Mouse (Mus musculus): Measurements from ENCODE around the gene Mef2a.

Mef2a gene

DNA sequence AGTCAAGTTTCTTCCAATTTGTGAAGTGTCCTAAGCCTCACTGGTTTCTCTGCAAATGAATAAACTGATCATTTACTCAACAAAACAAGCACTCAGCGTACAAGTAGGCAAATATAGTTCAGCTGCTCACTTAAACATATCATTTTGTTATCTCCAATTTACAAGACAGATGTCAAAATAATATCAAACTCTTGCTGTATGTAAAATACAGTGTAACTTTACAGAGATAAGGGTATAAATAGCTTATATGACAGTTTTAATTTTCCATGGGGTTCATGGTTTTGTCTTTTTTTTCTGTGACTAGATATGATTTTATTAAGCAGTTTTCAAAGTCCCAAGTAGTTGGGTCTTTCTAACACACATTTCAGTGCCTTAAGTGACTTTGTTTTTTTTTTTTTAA is 127.4 kb downstream of the Mef2a start:
- no peak for DNase-seq (ENCODE audit: low spot score in 2 of 2)

DNA sequence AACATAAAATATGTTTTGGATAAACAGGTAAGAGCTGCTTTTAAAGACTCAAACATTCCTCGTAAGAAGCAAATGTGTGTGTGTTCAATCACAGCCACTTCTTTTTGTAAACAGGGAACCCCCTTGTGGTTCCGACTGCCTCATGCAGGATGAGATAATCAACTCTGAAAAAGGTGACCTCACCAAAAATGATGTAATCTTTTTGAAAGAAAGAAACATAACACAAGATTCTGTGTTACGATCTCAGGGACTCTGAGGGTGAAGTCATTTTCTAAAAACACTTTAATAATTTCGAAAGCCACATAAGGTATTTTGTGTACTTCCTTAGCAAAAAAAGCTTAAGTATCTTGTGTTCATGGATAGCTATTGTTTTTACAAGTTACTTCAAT is 128.8 kb downstream of the Mef2a start:
- DNase-seq (ENCODE audit: low spot score in 2 of 2) = no peak

DNA sequence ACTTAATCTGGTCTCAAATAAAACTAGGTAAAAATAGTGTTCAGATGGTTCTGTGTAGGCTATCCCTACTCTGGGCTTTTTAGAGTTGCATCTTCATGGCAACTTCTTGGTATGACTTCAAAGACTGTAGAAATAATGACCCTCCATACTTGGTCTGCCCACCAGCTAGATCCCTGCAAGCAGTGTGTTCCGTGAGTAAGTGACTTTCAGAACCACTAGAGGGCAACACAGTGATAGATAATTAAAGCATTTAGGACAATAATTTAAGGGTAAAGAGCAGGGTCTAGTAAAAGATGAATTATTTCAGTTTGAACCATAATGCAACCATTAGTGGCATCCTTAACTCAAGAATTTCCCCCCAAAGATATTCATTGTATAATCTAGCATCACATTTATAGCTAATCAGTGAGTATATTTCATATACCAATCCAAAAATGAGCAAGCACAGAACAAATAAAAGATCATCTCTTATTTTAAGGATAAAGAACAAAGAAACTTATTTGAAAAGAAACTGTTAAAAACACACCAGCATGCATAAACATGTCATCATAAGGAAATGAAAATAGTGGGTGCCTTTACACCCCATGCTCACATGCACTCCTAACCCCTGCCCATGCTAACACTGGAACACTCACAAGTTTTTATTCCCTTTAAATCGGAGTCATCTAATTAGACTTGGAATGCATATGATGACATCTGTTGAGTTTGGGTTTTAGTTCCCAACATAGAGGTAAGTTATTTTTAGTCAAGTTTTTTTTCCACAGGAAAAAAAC is 129.4 kb downstream of the Mef2a start:
- DNase-seq (ENCODE audit: low spot score in 2 of 2) = peak in 1 of 2 experiments; percentile 34

DNA sequence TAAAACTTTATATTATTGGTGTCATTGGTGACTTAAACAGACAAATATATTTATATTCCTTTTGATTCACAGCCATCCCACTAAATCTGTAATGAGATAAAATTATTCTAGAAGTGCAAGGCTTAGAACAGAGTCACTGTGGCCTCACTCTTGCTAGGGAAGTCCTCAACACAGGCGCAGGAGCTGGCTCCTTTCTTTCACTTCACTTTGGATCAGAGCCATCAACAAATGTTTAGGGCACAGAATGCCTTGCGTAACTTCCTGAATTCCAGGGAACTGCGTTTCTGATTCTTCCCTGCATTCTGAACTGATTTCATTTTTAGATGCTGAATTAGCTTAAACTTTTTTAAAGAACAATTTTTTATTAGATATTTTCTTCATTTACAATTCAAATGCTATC is 130.7 kb downstream of the Mef2a start:
- peak in 1 of 2 experiments; percentile 13 for DNase-seq (ENCODE audit: low spot score in 2 of 2)

DNA sequence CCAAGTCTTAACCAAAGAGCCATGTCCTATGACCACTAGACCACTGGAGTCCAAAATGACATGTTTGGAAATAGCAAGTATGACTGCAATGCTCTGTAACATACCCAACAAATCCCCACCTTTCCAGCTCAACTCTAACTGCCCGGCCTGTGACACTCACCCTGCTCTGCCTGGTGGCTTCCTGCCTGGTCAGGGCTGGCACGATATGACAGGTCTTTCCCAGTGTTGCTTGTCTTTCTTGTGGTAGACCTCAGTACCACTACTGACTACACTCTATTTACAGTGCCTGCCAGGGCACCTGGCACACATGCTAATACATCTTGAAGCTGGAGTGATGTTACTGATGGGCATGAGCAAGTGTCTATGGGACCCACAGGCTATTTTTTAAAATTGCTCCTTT is 134.9 kb downstream of the Mef2a start:
- peak in 1 of 2 experiments; percentile 38 for DNase-seq (ENCODE audit: low spot score in 2 of 2)

DNA sequence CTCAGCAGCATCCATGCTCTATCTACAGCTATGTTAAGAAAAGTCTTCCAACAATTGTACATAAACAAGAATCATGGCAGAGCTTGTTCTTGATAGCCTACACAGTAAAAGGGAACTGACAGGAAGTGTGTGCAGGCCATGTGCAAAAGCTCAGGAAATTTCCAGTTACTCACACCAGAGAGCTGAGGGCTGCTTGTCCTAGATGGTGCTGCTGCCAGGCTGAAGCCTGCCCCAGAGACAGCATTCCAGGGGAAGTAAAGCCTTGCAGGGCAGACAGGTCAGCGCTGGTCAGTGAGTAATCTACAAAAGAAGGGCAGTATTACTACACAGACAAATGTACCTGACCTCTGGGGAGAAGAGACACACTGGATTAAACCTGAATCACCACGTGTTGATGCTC is 136.3 kb downstream of the Mef2a start:
- DNase-seq (ENCODE audit: low spot score in 2 of 2) = peak in 1 of 2 experiments; percentile 16

DNA sequence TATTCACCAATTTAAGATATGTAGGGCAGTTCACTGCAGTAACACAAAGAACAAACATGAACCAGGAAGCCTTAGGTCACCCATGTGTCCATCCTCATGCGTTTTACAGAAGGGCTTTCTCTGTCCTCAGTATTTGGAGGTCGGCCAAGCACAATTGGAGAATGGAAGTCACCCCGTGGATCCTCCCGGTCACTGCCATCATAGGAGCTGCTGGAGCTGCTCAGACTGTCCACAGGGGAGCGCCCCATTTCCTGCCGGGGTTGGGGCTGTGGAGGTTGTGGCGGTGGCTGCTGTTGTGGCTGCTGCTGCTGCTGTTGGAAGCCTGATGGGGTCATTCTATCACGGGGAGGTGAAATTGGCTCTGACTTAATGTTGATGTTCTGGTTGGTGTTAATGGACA is 137.9 kb downstream of the Mef2a start:
- DNase-seq (ENCODE audit: low spot score in 2 of 2) = peak in 1 of 2 experiments; percentile 56

DNA sequence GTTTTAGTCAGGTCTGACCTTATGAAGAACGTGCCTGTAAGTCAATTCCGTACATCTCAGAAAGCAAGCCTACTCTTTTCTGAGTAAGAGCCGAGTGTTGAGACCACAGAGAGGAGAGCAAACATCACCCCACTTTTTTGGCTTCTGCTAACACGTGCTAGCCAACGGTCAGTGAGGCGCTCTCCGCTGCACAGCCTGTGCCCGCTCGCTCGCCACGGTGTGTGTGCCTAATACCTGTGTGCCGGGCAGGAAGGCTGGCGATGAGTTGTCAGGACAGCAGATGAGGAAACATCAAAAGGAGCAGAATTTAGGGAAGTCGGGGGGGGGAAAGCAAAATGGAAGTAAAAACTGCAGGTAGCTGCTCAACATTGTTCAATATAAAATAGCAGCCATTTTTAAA is 140.2 kb downstream of the Mef2a start:
- DNase-seq (ENCODE audit: low spot score in 2 of 2) = peak in 1 of 2 experiments; percentile 52

DNA sequence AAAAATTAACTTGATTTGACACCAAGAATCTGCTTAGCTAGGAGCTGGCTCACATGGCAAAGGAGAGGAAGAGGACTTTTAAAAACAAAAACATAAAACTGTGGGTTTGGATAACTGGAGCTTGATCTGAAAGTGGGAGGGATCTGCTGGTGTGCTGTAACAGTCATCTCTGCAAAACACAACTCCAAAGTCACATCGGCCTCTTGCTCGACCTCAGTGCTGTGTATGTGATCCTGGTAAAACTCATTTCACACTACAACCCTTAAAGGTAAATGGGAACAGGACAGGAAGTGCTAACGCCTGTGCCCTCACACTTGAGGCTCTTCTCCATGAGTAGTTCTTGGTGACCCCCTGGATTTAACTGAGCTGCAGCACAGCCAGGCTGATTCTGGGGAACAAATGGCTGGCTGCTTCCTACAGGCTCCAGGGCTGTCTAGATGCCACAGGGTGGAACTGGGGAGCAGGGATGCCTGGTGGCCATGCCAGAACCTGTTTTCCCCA is 142.0 kb downstream of the Mef2a start:
- peak in 1 of 2 experiments; percentile 33 for DNase-seq (ENCODE audit: low spot score in 2 of 2)

DNA sequence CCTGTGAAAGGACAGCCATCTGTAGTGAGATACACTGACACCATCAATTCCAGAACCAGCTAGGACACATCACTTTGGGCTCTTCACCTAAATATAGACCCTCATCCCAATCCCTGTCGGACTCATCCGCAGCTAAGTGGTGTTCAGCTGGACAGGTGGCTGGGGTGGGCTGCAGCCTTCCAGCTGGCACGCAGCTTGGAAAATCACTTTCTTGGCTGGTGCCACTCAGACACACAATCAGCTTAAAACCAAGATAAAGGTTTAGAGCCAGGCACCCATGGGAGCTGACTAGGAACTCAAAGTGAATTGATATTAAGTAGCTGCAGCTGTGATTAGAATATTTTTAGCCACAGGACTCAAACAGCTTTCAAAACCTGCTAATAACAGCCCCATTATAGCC is 142.4 kb downstream of the Mef2a start:
- peak; percentile 15 to 47 for DNase-seq (ENCODE audit: low spot score in 2 of 2)

DNA sequence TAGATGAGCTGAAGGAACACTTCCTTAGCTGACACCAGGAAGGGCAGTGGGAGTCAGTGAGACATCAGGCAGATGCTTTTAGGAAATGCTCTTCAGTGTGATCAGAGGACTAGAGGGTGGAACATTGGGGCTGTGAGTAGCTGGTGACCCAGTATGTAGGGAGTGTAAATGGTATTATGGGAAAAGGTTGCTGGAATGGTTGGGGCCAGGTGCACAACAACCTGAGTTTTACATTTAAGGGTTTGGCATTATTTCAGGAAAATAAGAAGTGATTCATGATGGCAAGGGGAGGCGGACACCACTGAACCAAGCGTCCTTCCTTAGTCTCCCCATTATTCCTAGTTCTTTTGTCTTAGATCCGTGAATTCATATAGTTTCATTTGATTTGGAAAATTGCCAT is 143.0 kb downstream of the Mef2a start:
- DNase-seq (ENCODE audit: low spot score in 2 of 2) = peak; percentile 7 to 13

DNA sequence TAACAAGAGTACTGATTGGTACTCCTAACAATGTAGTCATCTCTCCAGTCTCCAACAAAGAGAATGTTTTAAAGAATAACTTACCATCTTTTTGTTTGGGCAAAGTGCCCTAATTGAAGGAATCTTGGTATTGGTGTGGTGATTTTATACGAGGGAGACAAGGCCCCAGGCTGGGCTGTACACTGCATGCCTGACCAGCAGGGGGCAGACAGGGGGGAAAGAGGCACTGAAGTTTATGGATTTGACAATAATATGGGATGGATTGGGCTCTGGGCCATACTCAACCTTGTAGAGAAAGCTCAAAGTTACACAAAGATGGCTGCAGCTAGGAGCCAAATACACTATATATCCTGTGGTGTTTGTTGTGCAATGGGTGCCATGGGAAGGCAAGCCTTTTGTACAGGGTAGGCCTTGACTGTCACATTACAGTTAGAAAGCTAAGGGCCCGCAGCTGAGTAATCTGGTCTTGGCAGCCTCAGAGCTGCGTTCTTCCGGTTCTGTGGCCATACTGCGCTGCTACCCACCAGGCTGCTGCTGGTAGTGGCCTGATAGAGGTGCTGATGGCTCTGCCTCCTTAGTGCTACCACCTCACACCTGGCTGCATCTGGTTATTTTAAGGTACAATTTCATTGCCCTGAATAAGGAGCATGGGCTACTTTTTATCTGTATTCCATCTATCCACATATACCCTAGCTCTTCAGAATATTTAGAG is 143.6 kb downstream of the Mef2a start:
- DNase-seq (ENCODE audit: low spot score in 2 of 2) = peak; percentile 23 to 63

DNA sequence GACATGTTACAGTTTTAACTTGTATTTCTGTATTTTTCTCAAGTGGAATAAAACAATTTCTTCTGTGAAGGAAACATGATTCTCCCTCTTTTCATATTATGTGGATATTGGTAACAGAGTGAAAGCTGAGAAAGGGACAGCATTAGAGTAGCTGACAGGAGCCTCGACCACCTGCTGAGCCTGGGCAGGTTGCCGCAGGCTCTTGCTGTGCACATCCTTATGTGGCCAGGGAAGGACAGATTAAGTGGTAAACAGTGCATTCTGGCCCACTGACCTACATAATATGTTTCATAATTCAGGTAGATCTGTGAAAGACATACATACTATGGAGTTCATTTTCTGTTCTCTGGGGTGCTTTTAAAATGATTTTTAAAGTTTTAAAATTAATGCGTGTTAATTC is 144.3 kb downstream of the Mef2a start:
- peak; percentile 6 to 29 for DNase-seq (ENCODE audit: low spot score in 2 of 2)

DNA sequence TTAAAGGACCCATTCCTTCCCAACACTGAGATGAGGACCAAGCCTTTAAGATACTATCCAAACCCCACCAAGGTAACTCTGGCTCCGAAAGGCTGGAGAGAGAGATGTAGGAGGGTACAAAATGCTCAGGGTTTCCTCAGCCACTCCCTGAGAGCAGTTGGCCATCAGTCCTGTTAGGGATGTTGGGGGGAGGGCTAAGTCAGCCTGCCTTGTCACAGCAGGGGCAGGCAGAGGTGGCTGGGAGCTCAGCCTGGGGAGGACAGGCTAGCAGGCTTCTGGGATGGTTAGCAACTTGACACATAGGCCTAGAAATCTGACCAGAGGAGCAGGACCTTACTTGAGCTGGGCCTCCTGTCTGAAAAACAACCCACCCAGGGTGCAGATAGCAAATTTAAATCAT is 145.1 kb downstream of the Mef2a start:
- DNase-seq (ENCODE audit: low spot score in 2 of 2) = peak; percentile 8 to 30

DNA sequence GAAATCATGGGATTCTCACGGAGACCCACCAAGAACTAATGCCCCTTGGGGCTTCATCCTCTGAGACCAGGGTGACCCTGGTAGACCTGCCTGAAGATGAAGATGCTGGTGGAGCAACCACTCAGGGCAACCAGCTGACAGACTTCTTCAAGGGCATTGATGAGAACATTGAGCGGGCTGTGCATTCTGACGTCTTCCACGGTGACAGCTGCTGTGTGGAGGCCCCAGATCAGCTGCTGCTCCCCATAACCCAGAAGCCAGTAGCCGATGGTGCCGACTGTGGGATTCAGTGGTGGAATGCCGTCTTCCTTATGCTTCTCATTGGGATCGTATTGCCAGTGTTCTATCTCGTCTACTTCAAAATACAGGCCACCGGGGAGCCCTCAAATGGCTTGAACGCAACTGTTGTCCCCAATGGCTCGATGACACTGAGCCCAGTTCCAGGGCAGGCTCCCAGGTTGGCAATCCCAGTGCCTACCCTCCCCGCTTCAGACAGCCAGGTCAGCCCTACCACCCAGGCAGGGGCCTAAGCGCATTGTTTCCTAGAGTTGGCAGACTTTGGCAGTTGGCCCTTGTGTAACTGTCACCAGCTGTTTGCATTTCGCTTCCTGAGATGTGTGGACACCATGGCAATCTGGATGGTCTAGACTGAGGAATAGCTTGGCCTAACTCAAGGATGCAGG is 146.6 kb downstream of the Mef2a start:
- DNase-seq (ENCODE audit: low spot score in 2 of 2) = peak in 1 of 2 experiments; percentile 15

DNA sequence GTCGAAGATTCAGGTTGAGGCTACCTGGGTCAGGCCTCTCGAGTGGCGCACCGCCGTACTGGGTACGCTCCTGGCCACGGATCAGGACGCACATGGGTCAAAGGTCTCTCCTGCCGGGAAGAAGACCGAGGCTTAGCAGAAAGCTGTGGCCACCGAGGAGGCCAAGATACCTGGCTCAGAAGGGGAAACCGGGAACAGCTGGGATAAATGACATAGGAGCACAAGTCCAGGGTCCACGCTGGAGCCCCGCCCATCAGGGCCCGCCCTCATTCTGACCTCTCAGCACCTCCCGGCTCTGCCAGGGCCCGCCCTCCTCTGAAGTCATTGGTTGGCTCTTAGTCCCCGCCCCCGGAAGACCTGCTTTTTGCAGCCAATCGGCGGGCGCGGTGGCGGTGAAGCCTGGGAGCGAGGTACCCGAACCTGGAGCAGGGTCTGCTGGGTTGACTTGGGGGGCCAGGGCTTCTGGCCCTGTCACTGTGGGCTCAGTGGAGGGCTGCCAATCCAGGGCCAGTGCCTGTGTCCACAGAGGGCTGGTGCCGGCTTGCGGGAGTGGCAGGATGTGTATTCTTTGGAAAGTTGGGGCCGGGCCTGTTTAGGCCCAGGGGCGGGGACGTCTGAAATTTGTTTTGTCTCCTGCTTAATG is 150.3 kb downstream of the Mef2a start, which contains the start of gene Lysmd4:
Gene Lysmd4, plus strand, starts transcription at position 325 of the 643 bp plus-strand sequence.
- DNase-seq (ENCODE audit: low spot score in 2 of 2) = peak; percentile 94 to 97

DNA sequence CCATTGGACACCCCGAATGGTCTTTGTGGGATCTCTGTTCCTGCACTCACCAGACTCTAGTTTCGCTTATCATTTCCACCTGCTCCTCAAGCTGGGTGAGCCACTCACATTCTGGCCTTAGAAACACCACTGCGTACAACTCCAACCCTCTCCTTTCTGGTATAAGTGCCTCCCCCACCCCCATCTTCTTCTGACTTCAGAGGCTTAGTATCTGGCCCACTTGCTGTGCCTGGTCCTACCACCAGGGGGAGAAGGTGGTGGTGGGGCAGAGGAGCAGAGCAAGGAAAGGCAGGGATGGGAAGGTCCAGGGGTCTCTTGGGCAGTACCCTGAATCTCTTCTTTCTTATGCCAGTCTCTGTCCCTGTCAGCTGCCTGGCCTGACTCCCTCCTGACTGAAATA is 155.6 kb downstream of the Mef2a start:
- DNase-seq (ENCODE audit: low spot score in 2 of 2) = peak in 1 of 2 experiments; percentile 68

DNA sequence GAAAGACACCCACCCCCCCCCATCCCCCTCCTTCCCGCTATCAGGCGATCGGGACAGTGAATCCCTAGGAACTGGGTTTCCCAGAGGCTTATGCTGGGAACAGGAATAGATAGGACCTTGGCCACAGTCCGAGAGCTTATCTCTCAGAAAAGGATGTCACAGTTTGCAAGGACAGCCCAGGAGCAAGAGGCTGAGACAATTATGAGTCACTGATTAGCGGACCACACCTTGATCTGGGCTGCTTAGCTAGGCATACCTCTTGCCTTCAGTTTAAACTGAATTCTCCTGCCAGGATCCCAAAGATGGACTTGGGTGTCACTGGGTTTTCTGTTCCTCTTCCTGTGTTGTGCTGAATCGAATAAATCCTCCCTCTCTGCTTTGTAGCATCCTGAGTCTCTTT is 156.3 kb downstream of the Mef2a start:
- DNase-seq (ENCODE audit: low spot score in 2 of 2) = no peak

DNA sequence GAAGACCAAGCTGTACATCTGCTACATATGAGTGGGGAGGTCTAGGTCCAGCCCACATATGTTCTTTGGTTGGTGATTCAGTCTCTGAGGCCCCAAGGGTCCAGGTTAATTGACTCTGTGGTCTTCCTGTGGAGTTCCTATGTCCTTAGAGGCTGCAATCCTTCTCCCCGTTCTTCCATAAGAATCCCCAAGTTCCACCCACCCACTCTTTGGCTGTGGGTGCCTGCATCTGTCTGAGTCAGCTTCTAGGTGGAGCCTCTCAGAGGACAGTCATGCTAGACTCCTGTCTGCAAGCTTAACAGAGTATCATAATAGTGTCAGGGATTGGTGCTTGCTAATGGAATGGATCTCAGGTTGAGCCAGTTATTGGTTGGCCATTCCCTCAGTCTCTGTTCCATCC is 159.1 kb downstream of the Mef2a start:
- DNase-seq (ENCODE audit: low spot score in 2 of 2) = no peak

DNA sequence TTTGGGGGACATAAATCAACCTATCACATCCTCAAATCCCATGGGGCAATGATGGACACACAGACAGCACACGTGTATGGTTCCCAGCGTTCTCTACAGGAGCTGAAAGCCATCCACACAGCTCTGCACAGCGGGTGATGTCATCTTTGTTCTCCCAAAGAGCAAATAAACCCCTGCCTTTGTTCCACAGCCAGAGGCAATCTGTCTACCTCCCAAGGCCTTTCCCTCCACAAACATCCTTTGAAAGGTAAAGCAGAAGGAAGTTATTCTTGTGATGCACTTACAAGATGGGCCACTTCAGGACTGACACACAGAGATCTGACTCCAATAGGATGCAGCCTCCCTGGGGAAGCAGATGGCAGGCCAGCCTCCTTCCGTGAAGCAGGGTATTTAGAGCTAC is 160.7 kb downstream of the Mef2a start:
- no peak for DNase-seq (ENCODE audit: low spot score in 2 of 2)

DNA sequence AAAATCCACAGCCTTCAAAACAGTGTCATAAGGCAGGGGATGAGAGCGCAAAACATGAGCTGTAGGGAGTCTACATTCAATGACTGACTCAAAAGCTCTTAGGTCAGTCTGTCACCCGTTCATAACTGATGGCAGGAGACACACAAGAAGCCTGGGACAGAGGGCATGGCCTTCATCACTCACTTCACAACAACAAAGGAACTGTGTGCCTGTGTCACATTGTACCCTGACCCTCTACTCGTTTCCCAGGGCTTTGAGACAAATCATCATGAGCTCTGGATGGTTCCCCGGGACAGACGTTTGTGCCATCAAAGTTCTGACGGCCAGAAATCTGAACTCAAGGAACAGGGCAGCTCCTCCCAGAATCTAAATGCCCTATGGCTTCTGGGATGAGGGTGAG is 161.3 kb downstream of the Mef2a start:
- no peak for DNase-seq (ENCODE audit: low spot score in 2 of 2)

Data from urinary bladder, postnatal 4 days (tissue).